Mouse (Mus musculus) monocyte, adult 5-6 weeks (primary cell): ENCODE measurements around the gene Prkca. TPM values are rescaled to one million over a fixed set of nuclear protein-coding genes. Genes with fewer than 3 reads are reported as not detected.

Experiments
- ATAC-seq: fragments of 153-309, 156-312 bp; replicated peaks from 2 replicates; pipeline ENCODE4 v1.8.0; 2017; ENCODE audit warnings: mild to moderate bottlenecking; ENCODE audit not compliant: low TSS enrichment, insufficient number of reproducible peaks, severe bottlenecking, poor library complexity, low FRiP score
- total RNA-seq: library from RNA; stranded (forward); fragments of 200-1000, 200-491, 200-594 nt; gene quantifications from 3 replicates; pipeline ENCODE4 v1.2.3, GENCODE M21; 2017

Prkca gene
- total RNA-seq, 1 experiment from 2014 or later: 10.1 TPM

GRCm38 (mm10) chr11:108248218-108249046 lies 95.3 kb downstream of the Prkca start:
- ATAC-seq: peak; percentile 51; the same call in 1 of the 2 replicates

- ATAC-seq: no peak
These were observed 96.4 kb downstream of the Prkca start for GRCm38 (mm10) chr11:108247121-108247863.

- ATAC-seq: no peak
These were observed 97.4 kb downstream of the Prkca start for GRCm38 (mm10) chr11:108246267-108246702.

GRCm38 (mm10) chr11:108244241-108244640 lies 99.5 kb downstream of the Prkca start:
- ATAC-seq: peak; percentile 47; the same call in 1 of the 2 replicates

- ATAC-seq: no peak
These were observed 100.1 kb downstream of the Prkca start for GRCm38 (mm10) chr11:108243633-108244032.

- ATAC-seq: no peak
These were observed 102.7 kb downstream of the Prkca start for GRCm38 (mm10) chr11:108240924-108241498.

DNA sequence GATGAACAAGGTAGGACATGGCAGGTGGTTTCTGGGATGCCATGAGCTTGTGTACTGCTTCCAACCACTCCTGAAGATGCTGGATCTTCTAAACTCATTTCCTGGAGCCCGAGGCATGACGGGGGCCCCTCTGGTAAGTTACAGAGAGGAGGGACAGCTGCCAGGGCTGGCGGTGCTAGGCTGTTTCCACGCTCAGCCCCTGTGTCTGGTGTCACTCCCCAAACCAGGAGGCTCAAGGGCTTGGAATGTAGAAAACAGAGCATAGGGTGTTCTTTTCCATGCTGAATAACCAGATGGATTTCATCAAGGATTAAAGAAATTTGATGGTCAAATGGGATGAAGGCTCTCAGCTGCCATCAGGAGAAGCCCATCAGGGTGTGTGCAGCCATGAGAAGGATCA lies 104.6 kb downstream of the Prkca start:
- no peak for ATAC-seq

DNA sequence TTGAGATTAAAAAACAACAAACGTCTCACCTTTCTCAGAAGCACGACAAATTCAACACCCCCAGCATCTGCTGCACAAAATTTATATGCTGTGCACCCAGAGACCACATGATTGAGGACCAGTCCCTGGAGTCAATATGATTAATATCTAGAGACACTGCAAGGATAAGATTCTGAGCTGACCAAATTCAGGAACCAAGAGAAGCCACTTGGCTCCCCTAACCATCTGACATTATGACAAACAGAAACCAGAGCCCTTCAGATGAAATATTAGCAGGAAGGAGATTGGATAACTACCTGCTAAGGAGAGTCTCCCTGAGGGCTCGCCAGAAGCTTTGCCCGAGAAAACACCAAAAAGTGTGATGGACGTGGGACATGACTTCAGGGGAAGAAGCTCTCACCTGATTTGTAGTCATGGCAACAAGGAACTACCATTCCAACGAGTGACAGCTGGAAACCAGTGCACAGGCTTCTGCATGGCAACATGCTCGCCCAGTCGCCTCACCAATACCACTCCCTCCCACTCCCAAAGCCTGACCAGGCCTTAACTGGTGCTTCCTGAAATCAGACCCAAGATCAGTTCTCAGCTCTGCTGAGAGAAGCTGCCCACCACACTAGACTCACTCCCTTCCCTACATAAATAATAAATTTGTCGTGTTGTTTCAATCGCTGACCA lies 106.8 kb downstream of the Prkca start:
- no peak for ATAC-seq

DNA sequence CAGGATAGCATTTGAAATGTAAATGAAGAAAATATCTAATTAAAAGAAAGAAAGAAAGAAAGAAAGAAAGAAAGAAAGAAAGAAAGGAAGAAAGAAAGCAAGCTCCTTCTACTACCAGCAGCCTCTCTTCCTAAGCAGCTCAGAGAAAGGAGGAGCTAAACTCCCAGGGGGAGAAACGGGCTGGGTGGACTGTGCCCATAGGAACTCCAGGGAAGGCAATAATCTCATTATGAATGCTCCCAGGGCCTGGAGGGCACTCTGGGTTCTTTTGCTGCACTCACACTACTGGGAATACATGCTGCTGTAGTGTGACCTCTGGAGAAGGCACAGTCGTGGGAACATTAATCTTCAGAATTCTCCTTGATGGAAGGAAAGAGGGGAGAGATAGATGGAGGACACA lies 107.5 kb downstream of the Prkca start:
- ATAC-seq: no peak

DNA sequence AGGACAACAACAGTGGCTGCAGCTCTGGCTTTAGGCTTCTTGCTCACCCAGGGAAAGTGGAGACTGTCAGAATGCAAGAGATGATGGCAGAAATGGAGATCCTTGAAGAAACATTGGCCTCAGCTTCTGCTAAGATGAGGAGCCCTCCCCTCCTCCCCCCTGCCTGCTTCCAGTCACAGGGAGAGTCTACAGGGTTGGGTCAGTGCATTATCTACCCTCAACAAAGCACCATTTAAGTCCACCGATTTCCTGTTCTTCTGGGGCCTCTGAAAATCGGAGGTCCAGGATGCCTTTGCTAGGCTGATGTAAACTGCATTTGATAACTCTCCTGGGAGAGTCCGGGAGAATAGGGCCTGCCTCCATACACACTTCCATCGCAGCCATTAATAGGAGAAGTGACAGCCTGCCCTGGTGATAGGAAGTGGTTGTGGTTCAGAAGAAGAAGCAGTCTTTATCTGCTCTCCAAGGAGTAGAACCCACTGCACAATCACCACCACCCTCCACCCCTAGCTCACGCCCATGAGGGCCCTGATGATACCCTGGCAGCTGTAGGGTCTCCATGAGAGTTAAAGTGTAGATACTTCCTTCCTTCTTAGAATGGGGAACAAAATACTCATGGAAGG lies 108.5 kb downstream of the Prkca start:
- ATAC-seq: no peak

DNA sequence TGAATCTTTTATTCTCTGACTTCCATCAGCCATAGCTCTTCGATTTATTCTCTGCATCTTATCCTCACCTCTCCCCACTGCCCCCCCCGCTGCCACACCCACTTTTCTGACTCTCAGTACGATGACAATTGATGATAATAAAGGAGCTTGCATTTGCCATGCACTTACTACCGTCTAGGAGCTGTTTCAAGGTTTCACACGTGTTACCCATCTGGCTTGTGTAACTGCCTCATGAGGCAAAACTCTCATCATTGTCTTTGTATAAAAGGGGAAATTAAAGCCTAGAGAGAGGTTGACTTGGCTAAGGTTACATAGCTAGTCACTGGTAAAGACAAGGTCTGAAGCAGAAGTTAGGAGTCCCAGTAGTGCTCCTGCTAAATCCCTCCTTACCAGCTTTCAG lies 110.7 kb downstream of the Prkca start:
- ATAC-seq: no peak

DNA sequence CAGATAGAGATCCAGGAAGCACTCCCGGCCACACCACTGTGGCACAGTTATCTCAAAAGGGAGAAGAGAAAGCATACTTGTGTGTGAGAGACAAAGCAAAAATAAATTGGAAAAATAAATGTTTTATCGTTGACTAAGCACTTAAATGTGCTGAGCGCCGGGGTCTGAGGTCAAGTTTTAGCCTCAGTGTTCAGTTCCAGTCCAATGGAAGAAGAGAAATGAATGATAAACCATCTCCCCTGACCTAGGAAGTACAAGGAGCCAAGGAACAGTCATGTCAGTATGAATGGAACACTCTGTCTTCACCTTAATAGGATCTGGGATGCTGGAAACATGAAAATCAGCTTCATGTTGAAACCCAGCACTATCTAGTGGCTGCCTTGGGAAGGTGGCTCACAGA lies 113.6 kb downstream of the Prkca start:
- ATAC-seq: no peak

DNA sequence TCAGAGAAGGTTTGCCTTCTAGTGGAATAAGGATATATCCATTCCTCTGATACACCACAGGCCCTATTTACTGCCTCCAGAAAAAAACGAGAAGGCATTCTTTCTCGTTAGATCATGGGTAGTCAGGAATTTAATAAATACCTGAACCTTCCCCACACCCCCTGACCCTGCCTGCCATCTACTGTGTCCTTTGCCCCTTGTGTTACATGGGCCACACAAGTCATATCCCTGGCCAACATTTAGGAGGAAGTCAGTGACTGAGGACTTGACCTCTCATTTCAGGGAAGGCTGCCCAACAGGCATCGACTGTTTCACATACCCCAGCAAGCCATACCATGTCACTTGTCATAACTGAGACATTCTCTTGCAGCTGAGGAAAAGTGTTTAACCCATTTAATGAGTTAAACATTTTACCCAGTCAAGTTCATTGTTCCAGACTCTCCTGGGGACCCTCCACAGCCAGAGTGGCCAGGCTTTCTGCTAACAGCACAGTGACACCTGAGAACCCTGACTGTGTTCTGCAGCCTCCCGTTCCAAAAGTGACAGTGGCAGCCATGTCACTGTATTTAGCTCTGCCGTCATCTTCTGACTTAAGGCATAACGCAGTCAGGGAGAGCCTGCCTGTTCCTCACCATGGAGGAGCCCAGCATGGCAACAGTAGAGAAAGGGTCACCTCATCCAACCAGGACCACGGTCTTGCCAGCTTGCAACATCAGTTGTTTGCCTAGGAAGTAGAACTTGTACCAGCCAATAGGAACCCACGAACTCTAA lies 114.4 kb downstream of the Prkca start:
- ATAC-seq: no peak

GRCm38 (mm10) chr11:108228497-108228896 lies 115.2 kb downstream of the Prkca start:
- no peak for ATAC-seq

DNA sequence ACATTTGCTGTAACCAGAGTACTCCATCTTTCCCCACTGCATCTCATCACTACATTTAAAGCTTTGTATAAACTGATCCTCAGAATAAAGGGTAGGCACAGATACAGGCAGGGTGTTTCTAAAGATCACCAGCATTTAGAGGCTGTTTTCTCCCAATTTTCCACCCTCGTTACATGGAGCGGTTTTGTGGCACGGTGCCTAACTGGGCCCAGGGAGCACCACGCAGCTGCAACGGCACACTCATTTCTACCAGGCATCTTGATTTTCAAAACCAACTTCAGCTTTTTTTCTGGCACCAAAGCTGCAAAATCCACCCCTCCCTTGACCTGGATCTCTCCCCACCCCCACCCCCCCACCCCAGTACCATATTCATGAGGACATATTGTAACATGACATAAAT lies 117.5 kb downstream of the Prkca start:
- ATAC-seq: no peak

- ATAC-seq: no peak
These were observed 119.3 kb downstream of the Prkca start for GRCm38 (mm10) chr11:108224233-108224973.

DNA sequence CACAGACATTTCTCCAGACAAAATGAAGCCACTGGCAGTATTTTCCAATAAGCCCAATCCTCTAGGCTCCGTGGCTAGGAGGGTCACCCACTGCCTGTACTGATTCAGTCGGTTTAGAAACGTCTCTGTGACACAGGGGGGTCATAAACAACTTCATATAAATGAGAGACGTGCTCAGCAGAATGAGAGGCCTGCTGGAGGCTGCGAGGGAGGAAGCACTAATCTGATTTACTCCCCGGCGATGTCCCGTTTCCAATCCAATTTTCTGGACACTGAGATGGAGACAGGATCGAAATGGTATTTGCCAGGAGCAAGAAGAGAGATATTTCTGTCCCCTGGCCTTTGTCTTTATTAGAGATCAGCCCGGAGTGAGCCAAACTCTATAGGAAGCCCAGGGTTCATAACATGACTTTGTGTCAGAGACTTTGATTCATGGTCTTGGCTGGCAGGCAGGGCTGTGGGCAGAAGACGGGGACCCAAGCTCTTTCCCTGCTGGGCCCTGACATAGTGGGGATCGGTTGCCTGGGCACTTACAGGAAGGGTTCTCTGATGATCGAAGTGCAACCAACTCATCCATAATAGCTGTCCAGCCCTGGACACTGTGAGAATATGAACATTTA lies 120.0 kb downstream of the Prkca start:
- ATAC-seq: no peak
